Mouse (Mus musculus) cerebellum, adult 9-11 months (tissue): ENCODE results near the gene Itih2.

Source experiments
- DNase-seq: peaks from one replicate; pipeline ENCODE4 v3.0.0; 2022

The Itih2 gene

DNA sequence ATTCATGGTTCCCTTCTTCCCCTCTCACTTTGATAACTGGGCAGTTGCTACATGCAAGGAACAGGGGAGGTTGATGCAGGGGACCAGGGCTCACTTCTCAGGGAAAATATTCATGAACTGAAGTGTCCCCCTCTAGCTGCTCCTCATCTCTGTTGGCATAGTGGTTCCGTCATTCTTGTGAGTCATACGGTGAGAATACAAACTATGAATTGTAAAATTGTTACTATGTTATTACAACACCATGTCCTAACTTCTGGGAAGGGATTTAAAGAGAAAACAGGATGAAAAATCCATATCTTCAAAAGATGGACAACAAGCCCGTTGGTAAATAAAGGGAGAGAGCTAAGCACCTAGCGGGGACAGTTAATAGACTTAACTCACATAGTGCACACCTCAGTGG lies at the start of gene Itih2:
Gene Itih2 (minus strand): TSS at position 101 of the 400 bp plus-strand sequence.
- DNase-seq = no peak

- no peak for DNase-seq
Measured at GRCm38 (mm10) chr2:10169991-10170390, 38.8 kb upstream of the Itih2 start.

DNA sequence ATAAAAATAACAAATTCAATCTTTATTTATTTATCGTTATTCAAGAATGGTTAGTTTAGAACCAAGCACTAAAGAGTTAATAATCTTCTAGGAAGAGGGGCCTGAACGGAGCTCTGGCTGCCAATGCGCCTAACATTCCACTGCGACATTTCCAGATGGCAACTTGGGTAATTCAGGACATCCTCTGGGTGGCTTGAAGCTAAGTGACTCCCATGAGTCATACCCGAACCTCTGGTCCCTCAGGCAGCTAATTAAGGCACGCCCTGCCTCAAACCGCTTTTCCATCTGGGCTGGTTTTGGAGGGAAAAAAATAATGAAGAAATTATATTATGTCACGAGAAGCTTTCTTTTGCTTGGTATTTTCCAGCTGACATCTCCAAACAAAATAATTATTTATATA lies 36.8 kb upstream of the Itih2 start:
- no peak for DNase-seq

- no peak for DNase-seq
Measured at GRCm38 (mm10) chr2:10167283-10167682, 36.1 kb upstream of the Itih2 start.

GRCm38 (mm10) chr2:10166635-10167034 lies 35.4 kb upstream of the Itih2 start:
- DNase-seq = no peak

DNA sequence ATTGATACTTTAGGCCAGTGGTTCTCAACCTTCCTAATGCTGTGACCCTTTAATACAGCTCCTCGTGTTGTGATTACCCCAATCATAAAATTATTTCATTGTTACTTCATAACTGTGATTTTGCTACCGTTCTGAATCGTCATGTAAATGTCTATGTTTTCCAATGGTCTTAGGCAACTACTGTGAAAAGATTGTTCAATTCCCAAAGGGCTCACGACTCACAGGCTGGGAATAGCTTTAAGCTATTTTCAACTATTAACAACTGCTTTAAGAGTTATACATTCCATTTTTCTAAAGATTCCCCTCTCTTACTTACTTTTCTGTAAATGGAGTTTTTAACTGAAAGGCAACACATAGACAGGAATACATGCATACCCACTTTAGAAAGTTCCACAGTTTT lies 30.8 kb upstream of the Itih2 start:
- DNase-seq = no peak

- DNase-seq = no peak
Measured at GRCm38 (mm10) chr2:10157184-10157583, 26.0 kb upstream of the Itih2 start.

DNA sequence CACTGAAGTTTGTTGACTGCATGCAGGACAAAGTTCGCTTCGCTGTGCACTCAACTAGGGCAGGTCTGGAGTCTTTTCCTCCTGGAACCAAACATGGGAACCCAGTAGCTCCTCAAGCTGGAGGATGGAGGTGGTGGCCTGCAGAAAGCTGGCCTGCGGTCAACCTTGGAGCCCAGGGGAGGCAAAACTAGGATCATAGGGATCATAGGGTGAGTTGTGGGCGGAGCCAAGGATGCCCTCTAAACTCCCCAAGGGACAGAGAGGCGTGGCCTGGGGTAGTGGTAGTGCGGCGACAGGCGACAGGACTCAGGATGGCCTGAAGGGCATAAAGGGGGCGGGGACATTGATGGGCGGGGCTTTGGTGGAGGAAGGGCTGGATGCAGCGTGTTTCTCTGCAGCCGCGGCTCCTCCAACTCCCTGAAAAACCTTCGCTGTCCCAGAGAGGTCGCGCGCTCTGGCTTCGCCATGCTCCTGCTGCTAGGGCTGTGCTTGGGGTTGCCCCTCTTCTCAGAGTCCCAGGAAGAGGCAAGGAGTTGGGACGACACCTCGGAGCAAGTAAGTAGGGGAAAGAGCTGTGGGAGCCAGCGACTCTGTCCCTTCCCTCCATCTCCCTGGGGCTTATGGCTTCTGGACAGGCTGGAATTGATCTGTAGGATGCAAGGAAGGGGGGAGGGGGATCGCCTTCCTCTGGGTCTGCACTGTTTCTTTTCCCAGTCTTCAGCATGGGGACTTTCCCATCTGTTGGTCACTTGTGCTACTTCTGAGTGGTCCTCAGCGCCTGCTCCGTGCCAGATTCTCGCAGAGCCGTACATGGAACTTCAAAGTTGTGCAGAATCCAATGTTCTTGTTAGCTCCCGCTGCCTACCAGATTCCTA lies 22.2 kb upstream of the Itih2 start, which contains the start of gene Itih5:
Gene Itih5 (plus strand): TSS at position 371 of the 875 bp plus-strand sequence.
- DNase-seq = no peak

DNA sequence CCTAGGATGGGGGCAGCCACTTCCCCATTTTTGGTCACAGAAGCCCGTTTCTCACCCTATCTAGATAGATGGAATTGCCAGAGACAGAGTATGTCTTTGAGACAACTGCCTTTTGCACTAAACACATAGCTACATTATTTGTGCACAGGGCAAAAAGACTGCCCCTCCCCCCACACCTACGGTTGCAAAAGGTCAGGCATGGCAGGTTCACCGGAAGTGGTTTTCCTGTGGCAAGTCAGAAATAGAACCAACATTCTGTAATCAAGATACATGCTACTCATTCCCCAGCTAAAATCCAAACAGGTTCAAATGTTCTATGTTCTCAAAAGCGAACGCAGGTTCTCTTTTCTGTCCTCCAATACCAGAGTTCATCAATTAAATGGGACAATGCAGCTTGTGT lies 21.4 kb upstream of the Itih2 start:
- no peak for DNase-seq

DNA sequence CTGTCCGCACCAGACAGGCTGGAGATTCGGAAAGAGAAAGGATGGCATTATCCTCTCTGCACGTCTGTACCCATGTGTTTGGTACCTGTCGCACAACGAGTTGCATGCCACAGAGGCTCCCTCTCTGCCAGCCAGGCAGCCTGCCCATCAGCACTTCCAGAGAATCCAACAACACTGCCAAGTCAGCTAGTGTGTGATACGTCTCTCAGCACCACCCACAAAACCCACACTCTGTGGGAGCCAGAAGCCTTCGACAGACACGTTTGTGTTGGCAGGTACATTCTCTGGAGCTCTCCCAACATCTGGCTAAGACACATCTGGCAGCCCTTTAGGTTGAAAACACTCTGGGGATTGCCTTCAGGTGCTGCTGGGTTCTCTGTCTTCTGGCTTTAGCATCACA lies 16.0 kb upstream of the Itih2 start:
- DNase-seq = no peak

- no peak for DNase-seq
Measured at GRCm38 (mm10) chr2:10145514-10145913, 14.3 kb upstream of the Itih2 start.

GRCm38 (mm10) chr2:10142472-10143454 lies 11.6 kb upstream of the Itih2 start:
- peak; percentile 34 for DNase-seq

- peak; percentile 10 for DNase-seq
Measured at GRCm38 (mm10) chr2:10140456-10140855, 9.3 kb upstream of the Itih2 start.

DNA sequence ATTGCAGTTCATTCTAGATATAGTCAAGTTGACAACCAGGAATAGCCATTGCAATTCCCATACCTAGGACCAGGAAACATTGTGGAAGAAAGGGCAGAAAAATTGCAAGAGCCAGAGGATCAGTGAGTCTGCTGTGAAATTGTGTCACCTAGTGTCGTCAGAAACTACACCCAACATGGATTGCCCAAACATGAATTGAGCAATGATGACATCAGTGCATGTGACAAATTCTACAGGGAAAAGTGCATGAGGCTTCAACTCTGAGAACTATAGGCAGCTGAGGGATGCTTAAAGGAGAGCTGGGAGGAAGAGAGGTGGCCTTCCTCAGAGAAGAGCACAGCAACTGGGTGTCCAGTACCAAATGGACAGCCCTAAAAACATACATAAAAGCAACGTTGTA lies 6.1 kb upstream of the Itih2 start:
- DNase-seq = no peak

DNA sequence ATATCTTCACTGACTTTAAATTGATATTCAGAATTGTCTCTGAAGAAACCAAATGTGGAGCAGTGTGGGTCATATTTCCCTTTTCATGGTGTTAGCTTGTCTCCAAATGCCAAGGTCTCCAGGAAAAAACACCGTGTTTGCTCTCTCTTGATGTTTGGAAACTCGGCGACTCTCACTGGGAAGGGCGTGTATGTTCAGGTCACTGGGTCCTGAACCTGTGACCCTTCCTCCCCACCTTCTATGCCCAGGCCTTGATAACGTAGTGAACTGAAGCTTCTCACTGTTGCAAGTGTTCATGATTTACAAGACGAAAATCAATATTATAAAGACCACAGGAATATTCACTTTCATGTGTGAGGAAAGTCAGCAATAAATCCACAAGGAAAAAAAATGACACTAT lies 2.7 kb upstream of the Itih2 start:
- no peak for DNase-seq

DNA sequence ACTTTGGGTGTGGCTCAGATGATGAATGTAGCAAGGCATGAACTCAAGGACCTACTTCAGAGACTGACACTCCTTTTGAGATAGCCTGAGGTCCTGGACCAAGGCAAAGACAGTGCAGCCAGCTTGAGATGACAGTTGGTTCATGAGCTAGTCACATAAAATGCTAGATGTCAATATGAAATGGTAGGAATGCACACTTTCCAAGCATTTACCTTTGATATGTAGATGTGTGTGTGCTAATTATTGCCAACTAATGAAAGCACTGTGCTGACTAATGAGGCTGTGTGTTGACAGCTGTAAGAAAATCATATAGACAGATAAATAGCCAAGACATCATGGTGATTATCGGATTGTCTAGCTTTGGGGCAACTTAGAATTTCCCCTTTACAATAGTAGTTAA lies 932 bp upstream of the Itih2 start:
- no peak for DNase-seq

GRCm38 (mm10) chr2:10130341-10130990 lies 730 bp downstream of the Itih2 start:
- DNase-seq = no peak

- no peak for DNase-seq
Measured at GRCm38 (mm10) chr2:10128571-10128970, 2.6 kb downstream of the Itih2 start.

- no peak for DNase-seq
Measured at GRCm38 (mm10) chr2:10127471-10127870, 3.7 kb downstream of the Itih2 start.

- no peak for DNase-seq
Measured at GRCm38 (mm10) chr2:10126122-10126521, 5.1 kb downstream of the Itih2 start.

GRCm38 (mm10) chr2:10121826-10122225 lies 9.4 kb downstream of the Itih2 start:
- no peak for DNase-seq

- DNase-seq = no peak
Measured at GRCm38 (mm10) chr2:10119276-10119675, 11.9 kb downstream of the Itih2 start.

DNA sequence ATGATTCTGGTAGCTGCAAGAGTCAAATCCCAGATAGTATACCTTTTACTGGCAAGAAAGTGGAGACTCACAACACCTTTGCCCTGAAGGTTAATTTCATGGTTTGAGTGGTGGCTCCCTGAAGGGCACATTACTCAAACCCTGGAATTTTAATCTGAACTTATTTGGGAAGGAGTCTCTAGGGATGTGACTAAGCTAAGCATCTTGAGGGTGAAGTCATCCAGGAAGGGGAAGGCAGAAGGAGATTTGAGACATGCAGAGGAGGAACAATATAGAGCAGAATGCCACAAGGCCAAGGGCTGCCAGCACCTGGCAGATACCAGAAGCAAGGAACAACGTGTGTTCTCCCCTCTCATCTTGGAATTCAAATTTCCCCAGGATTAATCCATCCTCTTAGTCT lies 12.4 kb downstream of the Itih2 start:
- DNase-seq = no peak
